Comparison of ENCODE assay signal across 10 mouse cellular contexts in genomic region chr7:113048097-113048795, GRCm38 (mm10).
DNase-seq lines count a peak whose midpoint lies in the region; ATAC-seq and TF ChIP-seq lines count a peak whose summit lies in the region.
"Had no signal": no experiment of that assay in that cellular context is flagged by ENCODE, and none has a peak within 500 bp of the region (broad histone marks: within the 10 kb centered on the region; RNA-seq: fewer than 3 reads in every experiment).

No protein-coding gene starts in this region.

- DNase-seq in heart, adult 8-10 months (ENCODE audit: low spot score), result no peak
- DNase-seq in adrenal gland, postnatal 14 days, result peak; percentile 74
- DNase-seq in retina, postnatal 7 days (ENCODE audit: low read depth, low spot score), result peak; percentile 6
- DNase-seq in gastrocnemius, adult 2 months, result no peak

- no peaks in the 10 kb centered on the region for H3K9me3 ChIP-seq in heart, embryonic 13.5 days
- H3K9me3 ChIP-seq in heart, embryonic 16.5 days (replicated peaks; ENCODE audit: control insufficient read depth, low read length), result 0 out of 2 replicates have a peak, but pooled peaks cover 2% of the 10 kb centered on the region
- H3K9me3 ChIP-seq in lung, embryonic 16.5 days (ENCODE audit: control insufficient read depth, low read length), result no peaks in the 10 kb centered on the region
- H3K9me3 ChIP-seq in liver, embryonic 12.5 days (replicated peaks), result no peaks in the 10 kb centered on the region
- H3K9me3 ChIP-seq: liver, embryonic 15.5 days had no signal

- H3K36me3 ChIP-seq in heart, embryonic 13.5 days, result no peaks in the 10 kb centered on the region
- no peaks in the 10 kb centered on the region for H3K36me3 ChIP-seq in heart, embryonic 16.5 days (ENCODE audit: control insufficient read depth, insufficient read depth)
- H3K36me3 ChIP-seq in lung, embryonic 16.5 days (ENCODE audit: control insufficient read depth, insufficient read depth, low read length), result no peaks in the 10 kb centered on the region
- no peaks in the 10 kb centered on the region for H3K36me3 ChIP-seq in liver, embryonic 12.5 days
- H3K36me3 ChIP-seq: liver, embryonic 15.5 days had no signal

- peaks cover 13% of the 10 kb centered on the region for H3K4me1 ChIP-seq in heart, embryonic 13.5 days
- H3K4me1 ChIP-seq in heart, embryonic 16.5 days (ENCODE audit: control insufficient read depth, insufficient read depth, low read length), result no peaks in the 10 kb centered on the region; the same call in 1 of the 2 replicates
- peaks cover 16% of the 10 kb centered on the region for H3K4me1 ChIP-seq in lung, embryonic 16.5 days (replicated peaks; ENCODE audit: control insufficient read depth, insufficient read depth, low read length)
- H3K4me1 ChIP-seq in liver, embryonic 12.5 days, result no peaks in the 10 kb centered on the region
- H3K4me1 ChIP-seq: liver, embryonic 15.5 days had no signal

- intact Hi-C loops in gastrocnemius, adult 2 months (cut with DNase I), result no loop called here

- ATAC-seq in heart, embryonic 13.5 days (ENCODE audit: extremely low read depth, insufficient number of reproducible peaks, low FRiP score, low TSS enrichment), result no peak
- peak; percentile 45 for ATAC-seq in heart, embryonic 16.5 days (replicated peaks; ENCODE audit: extremely low read depth, insufficient read depth, low FRiP score)
- peak; percentile 91 for ATAC-seq in lung, embryonic 16.5 days (ENCODE audit: low read depth)
- ATAC-seq in liver, embryonic 12.5 days, result no peak

- WGBS in heart, embryonic 13.5 days, result 64% methylated on average over 4 of the region's 4 CpGs
- WGBS in heart, embryonic 16.5 days, result 66% methylated on average over 4 of the region's 4 CpGs
- WGBS in lung, embryonic 16.5 days, result 51% methylated on average over 4 of the region's 4 CpGs
- 69% methylated on average over 4 of the region's 4 CpGs for WGBS in liver, embryonic 12.5 days (ENCODE audit: insufficient replicate concordance)

- no peaks in the 10 kb centered on the region for H3K27me3 ChIP-seq in heart, embryonic 13.5 days (replicated peaks)
- H3K27me3 ChIP-seq in heart, embryonic 16.5 days (ENCODE audit: control insufficient read depth, insufficient read depth, low read length), result no peaks in the 10 kb centered on the region
- no peaks in the 10 kb centered on the region for H3K27me3 ChIP-seq in lung, embryonic 16.5 days (ENCODE audit: control insufficient read depth, insufficient read depth, low read depth, low read length)
- no peaks in the 10 kb centered on the region for H3K27me3 ChIP-seq in liver, embryonic 12.5 days (replicated peaks)
- H3K27me3 ChIP-seq: CH12.LX; liver, embryonic 15.5 days had no signal

- H3K4me3 ChIP-seq in heart, embryonic 13.5 days, result no peak overlapping the region
- H3K4me3 ChIP-seq in heart, embryonic 16.5 days (ENCODE audit: low read length), result no peak overlapping the region
- no peak overlapping the region for H3K4me3 ChIP-seq in lung, embryonic 16.5 days (ENCODE audit: low read length)
- H3K4me3 ChIP-seq in gastrocnemius, adult 2 months, result no peak overlapping the region
- no peak overlapping the region for H3K4me3 ChIP-seq in liver, embryonic 12.5 days
- H3K4me3 ChIP-seq: liver, embryonic 15.5 days had no signal

- H3K9ac ChIP-seq in heart, embryonic 13.5 days, result no peak overlapping the region
- H3K9ac ChIP-seq in heart, embryonic 16.5 days (ENCODE audit: low read length), result no peak overlapping the region
- H3K9ac ChIP-seq in lung, embryonic 16.5 days (ENCODE audit: low read length), result no peak overlapping the region
- H3K9ac ChIP-seq in liver, embryonic 12.5 days, result no peak overlapping the region
- H3K9ac ChIP-seq: liver, embryonic 15.5 days had no signal

- peak overlapping the region; percentile 37 for H3K27ac ChIP-seq in heart, embryonic 13.5 days (replicated peaks)
- no peak overlapping the region for H3K27ac ChIP-seq in heart, embryonic 16.5 days (ENCODE audit: low read length)
- H3K27ac ChIP-seq in lung, embryonic 16.5 days (ENCODE audit: low read length), result peak overlapping the region; percentile 95
- no peak overlapping the region for H3K27ac ChIP-seq in gastrocnemius, adult 2 months
- no peak overlapping the region for H3K27ac ChIP-seq in liver, embryonic 12.5 days
- H3K27ac ChIP-seq: liver, embryonic 15.5 days had no signal

- TF ChIP-seq CTCF in gastrocnemius, adult 2 months (IDR thresholded peaks at IDR 0.05), result no peak

- no peak overlapping the region for H3K4me2 ChIP-seq in heart, embryonic 13.5 days
- H3K4me2 ChIP-seq in heart, embryonic 16.5 days (ENCODE audit: low read depth, low read length), result no peak overlapping the region
- 0 out of 2 replicates have a peak overlapping the region, but pooled peaks have one; percentile 10 for H3K4me2 ChIP-seq in lung, embryonic 16.5 days (ENCODE audit: low read depth, low read length)
- no peak overlapping the region for H3K4me2 ChIP-seq in liver, embryonic 12.5 days
- H3K4me2 ChIP-seq: liver, embryonic 15.5 days had no signal

Comparison
In these comparisons a context has a peak if more than half of its experiments do, and no peak if none do; other contexts are left out.
1. ATAC-seq: peak in heart, embryonic 16.5 days (single experiment) and lung, embryonic 16.5 days (single experiment); none in heart, embryonic 13.5 days (single experiment) and liver, embryonic 12.5 days (single experiment).
2. H3K27ac ChIP-seq: peak in heart, embryonic 13.5 days (single experiment) and lung, embryonic 16.5 days (single experiment); none in heart, embryonic 16.5 days (single experiment), gastrocnemius, adult 2 months (single experiment) and liver, embryonic 12.5 days (single experiment).
3. DNase-seq: peak in adrenal gland, postnatal 14 days (single experiment) and retina, postnatal 7 days (single experiment); none in heart, adult 8-10 months (single experiment) and gastrocnemius, adult 2 months (single experiment).